Mouse (Mus musculus): ENCODE data around the gene Olfr922.

Olfr922 gene

DNA sequence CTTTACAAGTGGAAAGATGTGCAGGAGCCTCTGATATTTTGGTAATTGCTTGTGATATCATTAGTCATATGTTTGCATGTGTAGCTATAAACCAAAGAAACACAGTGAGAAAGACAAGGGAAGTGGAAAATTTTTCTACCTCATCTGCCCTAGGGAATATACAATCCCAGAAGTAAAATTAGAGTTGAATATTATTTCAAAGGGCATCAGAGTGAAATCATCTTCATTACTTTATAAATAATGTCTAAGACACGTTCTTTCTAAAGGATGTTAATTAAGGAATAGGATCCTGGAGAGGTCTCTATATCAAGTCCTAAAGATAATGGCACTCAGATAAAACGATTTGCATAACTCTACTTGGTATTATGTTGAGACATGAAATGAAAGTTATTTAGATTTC is at the start of gene Olfr922:
TSS of gene Olfr922 (plus strand) at position 301 of the 400 bp plus-strand sequence.
- no peak for DNase-seq (ENCODE audit: low spot score in 2 of 2)

DNA sequence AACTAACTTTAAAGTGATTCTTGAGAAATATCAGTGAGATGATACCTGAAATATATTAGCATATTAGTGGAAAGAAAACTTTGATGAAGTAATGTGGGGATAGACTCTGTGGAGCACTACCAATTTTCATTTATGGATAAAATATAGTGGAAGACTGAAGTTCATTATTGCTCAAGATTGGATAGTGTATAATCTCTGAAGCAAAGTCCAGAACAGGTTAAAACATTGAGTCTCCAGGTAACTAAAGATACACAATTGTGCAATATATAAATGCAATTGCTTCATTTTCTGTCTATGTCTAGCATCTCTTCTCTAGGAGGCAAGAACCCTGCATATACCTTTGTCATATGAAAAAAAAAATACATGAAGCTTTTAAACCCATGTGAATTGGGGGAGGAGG is 41.6 kb upstream of the Olfr922 start, which contains the start of gene Olfr921:
TSS of gene Olfr921 (plus strand) at position 301 of the 400 bp plus-strand sequence.
- DNase-seq (ENCODE audit: low spot score in 2 of 2) = no peak

DNA sequence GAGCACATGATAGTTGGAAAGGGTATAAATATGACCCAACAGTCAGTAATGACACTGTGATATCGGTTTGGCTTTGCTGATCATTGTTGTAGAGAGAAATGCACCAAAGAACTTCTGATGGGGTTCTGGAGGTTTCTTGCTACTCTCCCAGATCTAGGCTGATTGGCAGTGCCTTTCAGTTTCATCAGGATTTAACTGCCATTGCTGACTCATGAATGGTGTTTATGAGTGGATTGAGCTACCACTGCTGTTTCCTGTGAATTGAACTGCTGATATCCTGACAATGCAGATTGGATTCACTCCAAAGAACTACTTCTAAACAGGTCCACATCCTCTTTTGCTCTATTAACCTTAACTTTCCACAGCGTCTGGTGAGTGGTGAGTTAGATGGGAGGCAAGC is 21.7 kb upstream of the Olfr922 start:
- no peak for DNase-seq (ENCODE audit: low spot score in 2 of 2)

DNA sequence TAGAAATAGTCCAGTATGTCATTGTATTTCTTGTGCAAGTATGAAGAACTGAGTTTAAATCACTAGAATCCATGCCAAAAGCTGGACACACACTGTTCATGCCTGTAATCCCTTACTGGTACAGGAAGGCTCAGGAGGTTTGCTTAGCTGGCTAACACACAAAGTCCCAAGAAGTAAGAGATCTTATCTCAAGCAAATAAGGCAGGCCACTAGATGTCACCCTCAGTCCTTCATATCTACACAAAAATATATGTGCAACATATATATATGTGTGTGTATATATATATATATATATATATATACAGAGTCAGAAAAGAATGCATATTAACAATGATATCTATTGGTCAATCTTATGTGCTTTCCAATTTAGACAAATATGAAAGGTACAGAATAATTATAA is 8.7 kb upstream of the Olfr922 start:
- peak in 1 of 2 experiments; percentile 59 for DNase-seq (ENCODE audit: low spot score in 2 of 2)

DNA sequence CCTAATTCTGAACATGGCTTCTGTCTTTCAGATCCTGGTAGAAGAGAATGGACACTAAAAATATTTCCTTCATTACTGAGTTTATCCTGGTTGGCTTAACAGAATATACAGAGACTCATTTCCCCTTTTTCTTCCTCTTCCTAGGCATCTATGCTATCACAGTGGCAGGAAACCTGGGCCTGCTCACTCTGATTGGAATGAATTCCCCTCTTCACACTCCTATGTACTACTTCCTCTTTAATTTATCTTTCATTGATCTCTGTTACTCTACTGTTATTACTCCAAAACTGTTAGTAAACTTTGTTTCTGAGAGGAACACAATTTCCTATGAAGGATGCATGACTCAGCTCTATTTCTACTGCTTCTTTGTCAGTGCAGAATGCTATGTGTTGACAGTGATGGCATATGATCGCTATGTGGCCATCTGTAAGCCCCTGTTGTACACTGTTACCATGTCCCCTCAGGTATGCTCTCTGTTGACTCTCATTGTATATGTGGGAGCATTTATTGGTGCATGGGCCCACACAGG is 1.1 kb downstream of the Olfr922 start:
- no peak for DNase-seq (ENCODE audit: low spot score in 2 of 2)

DNA sequence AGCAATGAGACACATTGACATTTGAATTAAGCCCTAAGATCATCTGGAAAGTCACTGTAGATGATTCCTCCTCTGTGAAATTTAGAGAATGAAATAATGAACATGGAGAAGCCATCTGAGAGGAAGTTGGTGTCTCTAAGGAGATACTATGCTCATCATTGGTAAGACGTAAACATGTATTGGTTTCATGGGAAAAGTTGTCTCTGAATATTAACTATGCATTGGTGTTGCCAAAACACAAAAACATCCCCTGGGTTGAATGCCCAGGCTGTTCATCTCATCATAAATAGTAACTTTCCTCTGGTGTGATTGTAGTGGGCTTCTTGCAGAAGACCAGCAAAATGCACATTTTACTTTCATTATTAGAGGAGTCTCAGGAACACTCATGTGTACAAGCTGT is 11.8 kb downstream of the Olfr922 start, which contains the start of gene Olfr923:
TSS of gene Olfr923 (plus strand) at position 301 of the 400 bp plus-strand sequence.
- no peak for DNase-seq (ENCODE audit: low spot score in 2 of 2)

DNA sequence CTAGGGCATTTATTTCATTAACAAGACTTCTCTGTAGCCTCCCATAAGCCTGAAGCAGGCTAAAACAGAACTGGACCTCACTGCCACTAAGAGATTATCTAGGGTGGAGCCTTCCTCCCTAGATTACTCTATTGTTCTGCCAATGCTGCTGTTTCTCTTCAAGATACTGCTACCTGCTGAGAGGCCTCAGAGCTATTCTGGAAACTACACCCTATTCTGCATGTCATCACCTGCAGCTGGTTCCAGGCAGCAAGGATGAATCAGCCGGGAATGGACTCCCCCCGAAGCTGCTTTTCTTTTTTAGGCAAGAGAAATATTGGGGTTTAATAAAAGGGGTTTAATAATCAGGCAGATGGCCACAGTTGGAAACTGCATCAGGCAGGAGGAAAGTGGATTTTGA is 18.6 kb downstream of the Olfr922 start:
- DNase-seq (ENCODE audit: low spot score in 2 of 2) = no peak

DNA sequence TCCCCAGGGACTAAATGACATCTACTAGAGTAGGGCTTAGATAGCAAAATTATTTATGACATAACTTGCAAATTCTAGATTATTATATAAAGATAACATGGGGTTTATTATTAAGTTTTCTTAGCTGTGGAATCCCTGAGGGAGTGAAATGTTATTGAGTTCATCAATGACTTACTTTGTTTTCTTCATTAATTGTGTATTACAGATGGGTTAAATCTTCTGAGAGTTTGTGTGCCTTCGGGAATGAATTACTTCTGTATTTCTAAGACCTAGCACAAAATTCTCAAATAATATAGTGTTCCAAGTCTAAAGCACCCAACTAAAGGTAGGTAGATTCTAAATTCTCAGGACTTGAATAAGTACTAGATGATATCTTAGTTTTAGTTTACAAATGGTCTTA is 29.7 kb downstream of the Olfr922 start, which contains the start of gene Olfr924:
TSS of gene Olfr924 (plus strand) at position 301 of the 400 bp plus-strand sequence.
- no peak for DNase-seq (ENCODE audit: low spot score in 2 of 2)

DNA sequence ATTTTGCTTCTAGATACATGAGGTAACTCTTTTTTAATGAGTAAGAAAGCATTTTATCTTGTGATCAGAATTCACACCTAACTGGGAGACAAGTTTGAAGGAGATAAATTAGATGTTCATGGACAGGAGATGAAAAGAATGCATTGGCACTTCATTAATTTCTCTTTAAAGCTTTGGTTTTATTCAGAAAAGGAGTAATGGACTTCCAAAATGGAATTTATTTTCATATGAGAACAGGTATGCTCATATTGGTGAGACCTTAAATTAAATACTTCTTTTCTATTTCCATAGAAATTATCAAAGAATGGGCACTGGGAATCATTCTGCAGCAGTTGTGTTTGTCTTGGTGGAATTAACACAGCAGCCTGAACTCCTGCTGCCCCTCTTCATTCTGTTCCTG is 40.3 kb downstream of the Olfr922 start, which contains the start of gene Olfr26:
TSS of gene Olfr26 (plus strand) at position 301 of the 400 bp plus-strand sequence.
- no peak for DNase-seq (ENCODE audit: low spot score in 2 of 2)

All from frontal cortex, postnatal 36 days (tissue).